Mouse (Mus musculus) bone marrow macrophage, adult 2 months (primary cell): Measurements from ENCODE around the gene Recql5. TPM values are rescaled to one million over a fixed set of nuclear protein-coding genes. Genes with fewer than 3 reads are reported as not detected.
"Not testable (repeated sequence)": the region's sequence is repeated elsewhere in the genome, so short reads cannot be mapped to it uniquely, and the experiment has no call there.

Source experiments
- H3K27ac ChIP-seq: 2 replicates; pipeline ENCODE4 v1.5.1; 2012; ENCODE audit warnings: low read depth, low read length; ENCODE audit not compliant: insufficient read depth
- H3K4me1 ChIP-seq: 2 replicates; pipeline ENCODE4 v1.6.1; 2012; ENCODE audit warnings: low read length; ENCODE audit not compliant: control insufficient read depth, insufficient read depth
- H3K4me3 ChIP-seq: 2 replicates; pipeline ENCODE4 v1.5.1; 2012; ENCODE audit warnings: mild to moderate bottlenecking, low read length, moderate library complexity; ENCODE audit not compliant: insufficient read depth
- CTCF ChIP-seq: IDR thresholded peaks from 2 replicates; pipeline ENCODE4 v1.5.1; 2012; ENCODE audit warnings: low read depth, mild to moderate bottlenecking, low read length, moderate library complexity
- POLR2A ChIP-seq: IDR thresholded peaks from 2 replicates; pipeline ENCODE4 v1.6.1; 2012; ENCODE audit warnings: mild to moderate bottlenecking, low read depth, low read length, borderline replicate concordance
- polyA plus RNA-seq: library from polyadenylated mRNA; stranded (reverse); fragments of >200 nt; gene quantifications from 2 replicates; pipeline ENCODE4 v1.2.4, GENCODE M21; 2012; ENCODE audit not compliant: missing spikeins, insufficient read depth, insufficient read length

The Recql5 gene
- polyA plus RNA-seq, 1 experiment, result 19.9 TPM

DNA sequence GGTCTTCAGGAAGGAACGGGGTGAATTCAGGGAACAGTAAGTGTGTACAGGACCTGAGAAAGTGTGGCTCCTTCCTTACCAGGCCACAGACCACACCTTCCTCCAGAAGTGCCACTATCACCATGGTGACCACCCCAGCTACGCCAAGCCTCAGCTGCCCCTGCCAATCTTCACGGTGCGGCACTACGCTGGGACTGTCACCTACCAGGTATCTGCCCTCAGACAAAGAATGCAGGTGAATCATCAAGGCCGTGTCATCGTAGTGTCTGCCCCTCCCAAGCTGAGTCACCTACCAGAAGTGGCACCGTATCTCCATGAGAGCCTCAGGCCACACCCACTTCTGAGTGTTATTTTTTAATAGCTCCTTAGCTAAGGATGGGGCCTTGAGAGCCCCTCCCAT, 63.9 kb downstream of the Recql5 start:
- TF ChIP-seq CTCF, result no peak
- no peak for TF ChIP-seq POLR2A

GRCm38 (mm10) chr11:115863895-115864294, 69.4 kb downstream of the Recql5 start:
- Histone ChIP-seq H3K4me1 (no peaks in the 10 kb centered on the region), H3K27ac (no peak overlapping the region), H3K4me3 (no peak overlapping the region)
- TF ChIP-seq CTCF (no peak), POLR2A (no peak)

More for the DNA sequence above, 63.9 kb downstream of the Recql5 start:
- H3K4me3 ChIP-seq, result no peak overlapping the region
- H3K27ac ChIP-seq, result no peak overlapping the region
- no peaks in the 10 kb centered on the region for H3K4me1 ChIP-seq

- TF ChIP-seq POLR2A (no peak), CTCF (peak; percentile 61)
- H3K27ac ChIP-seq, result no peak overlapping the region
- H3K4me3 ChIP-seq, result peak overlapping the region; percentile 28; the same call in 1 of the 2 replicates
- no peaks in the 10 kb centered on the region for H3K4me1 ChIP-seq
Measured at GRCm38 (mm10) chr11:115859143-115859945, 73.9 kb downstream of the Recql5 start.

GRCm38 (mm10) chr11:115858354-115858753, 74.9 kb downstream of the Recql5 start, which contains the start of gene Myo15b:
Myo15b (plus strand) TSS chr11:115858406.
- H3K4me3 ChIP-seq, result peak within 1 kb of the TSS; percentile 28; the same call in 1 of the 2 replicates
- TF ChIP-seq CTCF (no peak), POLR2A (no peak)
- H3K27ac ChIP-seq, result no peak within 1 kb of the TSS
- no peaks in the 10 kb centered on the region for H3K4me1 ChIP-seq

GRCm38 (mm10) chr11:115857936-115858335, 75.3 kb downstream of the Recql5 start:
- TF ChIP-seq CTCF, result no peak
- no peak for TF ChIP-seq POLR2A
- no peaks in the 10 kb centered on the region for H3K4me1 ChIP-seq
- no peak overlapping the region for H3K27ac ChIP-seq
- H3K4me3 ChIP-seq, result no peak overlapping the region

GRCm38 (mm10) chr11:115857146-115857545, 76.1 kb downstream of the Recql5 start:
- H3K27ac ChIP-seq, H3K4me3 ChIP-seq, H3K4me1 ChIP-seq: not testable (repeated sequence)

DNA sequence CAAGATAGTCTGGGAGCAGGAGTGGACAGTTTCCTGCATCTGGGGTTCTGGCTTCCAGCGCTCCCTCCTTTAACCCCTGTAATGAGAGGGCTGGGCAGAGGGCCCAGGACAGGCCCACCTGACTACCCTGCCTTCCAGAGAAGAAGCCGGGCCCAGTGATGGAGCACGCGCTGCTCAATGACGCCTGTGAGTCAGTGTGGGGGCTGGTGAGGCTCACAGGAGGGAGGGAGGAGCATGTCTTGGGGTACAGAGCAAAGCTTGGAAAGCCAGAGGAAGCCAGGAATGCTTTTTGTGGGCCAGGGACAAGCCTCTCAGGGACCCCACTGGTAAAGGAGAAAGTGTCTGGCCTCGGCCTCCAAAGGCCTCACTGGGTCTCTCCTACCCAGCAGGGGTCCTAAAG, 78.6 kb downstream of the Recql5 start:
- TF ChIP-seq POLR2A (no peak), CTCF (no peak)
- Histone ChIP-seq H3K4me3 (no peak overlapping the region), H3K27ac (no peak overlapping the region), H3K4me1 (no peaks in the 10 kb centered on the region)

DNA sequence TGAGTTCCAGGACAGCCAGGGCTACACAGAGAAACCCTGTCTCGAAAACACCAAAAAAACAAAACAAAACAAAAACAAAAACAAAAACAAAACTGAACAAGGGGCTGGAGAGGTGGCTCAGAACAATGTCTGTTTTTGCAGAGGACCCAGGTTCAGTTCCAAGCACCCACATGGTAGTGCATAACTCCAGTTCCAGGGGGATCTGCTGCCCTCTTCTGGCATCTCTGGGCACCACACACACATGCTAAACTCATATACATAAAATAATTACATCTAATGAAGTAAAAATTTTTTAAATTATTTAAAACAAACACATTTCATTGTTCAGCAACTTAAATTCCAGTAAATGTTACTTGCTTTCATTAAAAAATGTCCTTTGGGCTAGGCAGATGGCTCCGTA, 87.5 kb downstream of the Recql5 start:
- H3K4me3 ChIP-seq, result no peak overlapping the region
- no peak overlapping the region for H3K27ac ChIP-seq
- no peak for TF ChIP-seq CTCF
- TF ChIP-seq POLR2A, result no peak
- no peaks in the 10 kb centered on the region for H3K4me1 ChIP-seq

DNA sequence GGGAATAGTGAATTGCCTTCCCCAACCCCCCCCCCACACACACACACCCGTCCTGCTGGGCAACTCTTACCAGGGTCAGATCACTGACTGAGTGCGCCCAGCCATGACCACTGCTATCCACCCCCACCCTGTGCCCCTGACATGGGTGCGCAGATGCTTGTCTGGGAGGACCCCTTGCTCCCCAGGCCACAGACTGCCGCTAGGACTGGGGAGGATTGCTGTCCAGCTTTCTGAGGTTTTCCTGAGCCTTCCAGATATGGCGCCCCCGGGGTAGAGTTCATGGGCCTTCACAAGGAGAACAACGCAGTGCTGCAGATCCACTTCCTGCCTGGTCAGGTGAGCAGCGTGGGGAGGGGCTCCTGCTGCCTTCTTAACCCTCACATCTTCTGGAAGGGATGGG, 89.0 kb downstream of the Recql5 start:
- H3K4me3 ChIP-seq, result no peak overlapping the region
- TF ChIP-seq CTCF, result no peak
- no peak for TF ChIP-seq POLR2A
- no peak overlapping the region for H3K27ac ChIP-seq
- no peaks in the 10 kb centered on the region for H3K4me1 ChIP-seq

DNA sequence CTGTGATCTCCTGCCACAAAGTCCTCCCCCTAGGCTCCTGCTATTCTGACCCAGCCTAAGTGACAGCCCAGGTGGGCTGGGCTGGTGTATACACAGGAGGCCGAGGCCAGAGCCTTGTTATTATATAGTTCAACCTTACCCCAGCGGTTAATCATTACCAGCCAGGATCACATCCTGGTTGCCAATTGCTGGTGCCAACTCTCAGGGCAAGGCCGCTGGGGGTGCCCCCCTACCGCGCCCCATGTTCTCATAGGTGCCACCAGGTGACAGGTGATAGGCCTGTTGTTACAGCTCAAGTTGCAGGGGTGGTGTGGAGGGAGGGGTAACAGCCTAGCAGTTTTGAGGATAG, 89.4 kb downstream of the Recql5 start:
- Histone ChIP-seq H3K4me1 (no peaks in the 10 kb centered on the region), H3K27ac (no peak overlapping the region), H3K4me3 (no peak overlapping the region)
- TF ChIP-seq POLR2A (no peak), CTCF (no peak)
